Mouse (Mus musculus) thymus, postnatal 36 days (tissue): ENCODE data around the gene Thg1l.

Source experiments
- DNase-seq, 2 experiments: peaks; one replicate each; pipeline ENCODE4 v3.0.0; 2022; ENCODE audit warnings: mixed read lengths in 2 of 2

Thg1l gene

DNA sequence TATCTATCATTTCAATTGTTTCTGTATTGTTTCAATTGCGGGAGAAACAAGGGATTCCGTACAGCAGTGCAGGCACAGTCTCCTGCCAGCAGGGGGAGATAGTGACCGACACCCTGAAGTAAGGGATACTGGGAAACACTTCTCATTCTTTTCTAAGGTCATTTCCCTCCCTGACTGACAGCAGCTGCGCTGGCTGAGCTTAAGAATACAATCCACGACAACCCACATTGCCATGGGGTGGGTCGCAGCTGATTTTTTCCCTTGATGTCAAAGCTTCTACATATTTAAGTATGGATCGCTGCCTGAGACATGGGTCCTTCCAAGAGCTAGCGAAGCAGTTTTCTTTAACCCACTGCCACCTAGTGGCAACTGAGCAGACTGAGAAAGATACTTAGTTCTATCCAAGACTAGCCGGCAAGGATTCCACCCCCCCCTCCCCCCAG is 28.6 kb downstream of the Thg1l start:
- peak; percentile 67 to 71 for DNase-seq

GRCm38 (mm10) chr11:45925436-45925835 is 29.9 kb downstream of the Thg1l start:
- DNase-seq, result no peak

DNA sequence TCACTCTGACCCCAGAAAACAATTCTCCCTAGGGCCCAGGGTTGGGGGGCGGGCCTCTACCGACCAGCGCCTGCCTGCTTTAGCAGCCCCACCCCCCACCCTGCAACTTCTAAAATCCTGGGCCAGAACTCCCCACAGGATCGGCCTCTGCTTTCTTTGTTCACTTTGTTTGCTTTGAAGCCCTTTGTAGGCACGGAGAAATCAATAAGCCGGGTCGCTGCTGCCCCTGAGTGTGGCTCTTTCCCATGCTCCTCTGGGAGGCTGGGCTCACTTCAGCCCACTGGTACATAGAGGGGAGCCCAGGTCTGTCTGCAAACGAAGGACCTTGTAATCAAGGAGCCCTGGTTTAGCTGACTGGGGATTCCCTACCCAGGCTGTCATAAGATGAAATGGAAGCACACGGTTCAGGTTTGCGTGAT is 33.8 kb downstream of the Thg1l start:
- DNase-seq, result no peak

- DNase-seq, result no peak
These were observed 34.3 kb downstream of the Thg1l start for GRCm38 (mm10) chr11:45921026-45921425.

DNA sequence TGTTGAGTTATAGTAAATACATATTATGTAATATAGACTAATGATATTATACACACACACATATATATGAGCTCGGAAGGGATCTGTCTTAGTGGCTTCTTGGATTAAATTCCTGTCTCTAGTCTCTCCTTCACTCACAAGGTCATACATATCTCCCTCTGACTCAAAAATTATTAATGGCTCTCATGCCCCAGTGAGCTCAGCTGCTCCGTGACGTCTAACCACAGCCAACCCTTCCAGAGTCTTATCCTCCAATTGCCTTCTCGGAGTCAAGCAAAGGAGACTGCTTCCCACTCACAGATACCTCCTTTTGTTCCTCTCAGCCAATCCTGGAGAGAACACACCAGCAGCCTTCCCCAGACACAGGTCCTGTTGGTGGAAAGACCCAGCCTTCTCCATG is 36.5 kb downstream of the Thg1l start:
- DNase-seq, result no peak

- no peak for DNase-seq
These were observed 37.3 kb downstream of the Thg1l start for GRCm38 (mm10) chr11:45918018-45918417.

DNA sequence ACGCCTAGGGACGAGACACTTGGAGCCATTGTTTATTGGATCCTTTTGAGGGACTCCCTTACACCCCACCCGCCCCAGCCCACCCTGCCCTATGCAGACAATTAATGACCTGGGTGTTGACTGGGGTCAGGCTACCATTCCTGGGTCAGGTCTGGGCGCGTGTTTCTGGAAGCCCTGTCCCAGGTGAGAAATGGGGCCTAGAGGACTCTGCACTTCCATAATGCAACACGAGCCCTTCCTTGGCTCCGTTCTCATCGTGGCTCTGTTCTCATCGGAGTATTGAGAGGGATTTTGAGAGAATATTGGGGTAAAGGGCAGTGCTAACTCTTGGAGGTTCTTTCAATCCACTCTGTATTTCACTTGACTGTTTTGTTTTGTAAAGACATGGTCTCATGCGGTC is 39.1 kb downstream of the Thg1l start:
- DNase-seq, result no peak

DNA sequence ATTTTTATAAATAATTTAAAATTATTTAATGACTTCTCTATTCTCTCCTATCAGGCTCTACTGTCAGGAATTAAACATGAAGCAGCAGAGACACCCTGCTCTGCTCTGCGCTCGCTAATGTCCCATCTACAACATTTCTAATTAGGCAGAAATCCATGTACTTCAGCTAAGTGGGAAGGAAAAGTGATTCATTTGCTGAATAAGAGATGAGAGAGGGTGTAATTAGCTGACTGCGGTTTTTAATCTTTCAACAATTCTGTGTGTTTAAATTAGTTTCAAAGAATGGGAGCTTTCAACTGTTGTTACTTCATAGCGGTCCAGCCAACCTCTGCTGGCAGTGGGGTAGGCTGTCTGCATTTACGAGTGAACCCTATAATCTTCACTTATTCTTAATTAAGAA is 44.6 kb downstream of the Thg1l start:
- no peak for DNase-seq

DNA sequence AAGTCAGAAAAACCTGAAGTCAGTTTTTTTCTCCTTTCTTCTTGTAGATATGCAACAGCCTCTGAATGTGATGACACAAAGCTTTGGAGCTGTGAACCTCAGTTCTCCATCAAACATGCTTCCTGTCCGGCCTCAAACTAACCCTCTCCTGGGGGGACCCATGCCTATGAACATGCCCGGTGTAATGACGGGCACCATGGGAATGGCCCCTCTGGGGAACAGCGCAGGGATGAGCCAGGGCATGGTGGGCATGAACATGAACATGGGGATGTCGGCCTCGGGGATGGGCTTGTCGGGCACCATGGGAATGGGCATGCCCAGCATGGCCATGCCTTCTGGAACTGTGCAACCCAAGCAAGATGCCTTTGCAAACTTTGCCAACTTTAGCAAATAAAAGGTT is 46.4 kb downstream of the Thg1l start:
- DNase-seq, result no peak

- DNase-seq, result no peak
These were observed 47.2 kb downstream of the Thg1l start for GRCm38 (mm10) chr11:45908070-45908469.

DNA sequence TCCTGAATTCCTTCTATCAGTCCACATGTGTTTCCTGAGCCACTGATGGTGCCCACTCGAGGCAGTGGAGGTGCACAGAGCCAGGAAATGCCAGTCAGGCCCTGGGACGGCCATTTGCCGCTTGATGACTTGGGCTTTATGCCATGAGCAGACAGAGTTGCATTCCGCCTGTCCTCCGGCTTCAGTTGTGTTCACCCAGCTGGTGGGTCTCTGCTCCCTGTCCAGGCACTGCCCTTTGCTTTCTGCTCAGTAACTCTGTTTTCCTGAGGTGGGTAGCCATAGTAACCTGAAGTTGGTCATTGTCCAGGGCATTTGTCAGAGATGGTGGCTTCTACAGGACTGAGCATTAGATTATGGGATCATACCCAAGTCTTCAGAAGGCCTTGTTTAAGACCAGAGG is 48.0 kb downstream of the Thg1l start:
- DNase-seq, result no peak

GRCm38 (mm10) chr11:45906109-45906786 is 49.0 kb downstream of the Thg1l start:
- DNase-seq, result no peak

DNA sequence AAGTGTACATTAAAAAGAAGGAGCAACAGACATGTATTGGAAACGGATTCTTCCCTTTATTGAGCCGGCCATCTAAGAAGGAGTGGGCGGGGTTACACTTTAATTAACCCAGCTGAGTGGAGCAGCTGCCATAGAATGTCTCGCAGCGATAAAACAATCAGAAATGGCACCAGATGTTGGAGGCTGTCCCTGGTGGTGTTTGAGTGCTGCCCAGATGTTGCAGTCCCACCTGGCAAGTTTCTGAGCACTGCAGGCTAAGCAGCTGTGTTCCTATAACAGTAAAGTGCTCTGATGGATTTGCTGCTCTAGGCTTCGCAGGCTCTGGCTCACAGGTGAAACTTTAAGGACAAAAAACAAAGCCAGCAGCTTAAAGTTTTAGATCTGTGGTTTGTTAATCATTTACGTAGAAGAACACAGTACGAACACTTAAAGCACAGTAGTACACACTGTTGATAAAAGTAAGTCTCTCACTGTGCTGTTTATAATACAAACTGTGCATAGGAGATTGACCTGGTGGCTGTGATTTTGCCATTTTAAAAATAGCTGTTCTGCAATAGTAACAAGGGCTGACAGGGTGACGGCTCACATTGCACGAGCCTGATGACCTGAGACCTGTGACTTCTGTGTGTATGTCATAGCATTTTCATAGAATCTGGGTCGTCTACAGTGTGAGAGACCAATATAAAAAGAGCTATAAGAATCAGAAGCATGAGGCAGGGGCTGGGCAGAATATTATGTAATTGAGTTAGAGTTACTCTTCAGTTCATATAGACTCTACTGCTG is 54.9 kb downstream of the Thg1l start:
- DNase-seq, result no peak

- DNase-seq, result no peak
These were observed 57.9 kb downstream of the Thg1l start for GRCm38 (mm10) chr11:45897392-45897791.
